Mouse (Mus musculus) cerebellum, adult 2 months (tissue): Measurements from ENCODE around the gene Pik3r2.

Experiments
- CTCF ChIP-seq: fragments of 200-500 bp; IDR thresholded peaks from 2 replicates; pipeline ENCODE4 v1.5.1; 2011; ENCODE audit warnings: low read depth, mild to moderate bottlenecking, control low read depth, low read length, moderate library complexity, borderline replicate concordance; ENCODE audit not compliant: insufficient read depth
- POLR2A ChIP-seq: fragments of 200-500 bp; IDR thresholded peaks from 2 replicates; pipeline ENCODE4 v1.6.1; 2011; ENCODE audit warnings: low read length, control low read depth, borderline replicate concordance; ENCODE audit not compliant: insufficient read depth

- no peak for TF ChIP-seq CTCF
- TF ChIP-seq POLR2A: no peak
These were observed 52.9 kb downstream of the Pik3r2 start, which contains the start of gene Pde4c for GRCm38 (mm10) chr8:70723486-70724210.
